Mouse (Mus musculus) A20 (cell line): Measurements from ENCODE around the gene Ctsc.

Source experiments
- DNase-seq: peaks from one replicate; pipeline ENCODE4 v3.0.0-alpha.2; 2011; ENCODE audit warnings: low read depth, low spot score

Gene Ctsc

GRCm38 (mm10) chr7:88277858-88278627, at the start of gene Ctsc:
Gene Ctsc, plus strand, starts transcription at chr7:88278085.
- DNase-seq, result peak; percentile 98

- DNase-seq, result peak; percentile 56
These were observed 48.8 kb upstream of the Ctsc start for GRCm38 (mm10) chr7:88229051-88229450.

- DNase-seq, result peak; percentile 23
These were observed 47.8 kb upstream of the Ctsc start for GRCm38 (mm10) chr7:88230121-88230520.

GRCm38 (mm10) chr7:88230756-88231522, 46.9 kb upstream of the Ctsc start:
- DNase-seq, result peak; percentile 28

GRCm38 (mm10) chr7:88243059-88243458, 34.8 kb upstream of the Ctsc start:
- DNase-seq, result no peak

- DNase-seq, result no peak
These were observed 33.4 kb upstream of the Ctsc start for GRCm38 (mm10) chr7:88244462-88244861.

- DNase-seq, result peak; percentile 47
These were observed 27.5 kb upstream of the Ctsc start for GRCm38 (mm10) chr7:88250380-88250779.

- DNase-seq, result no peak
These were observed 26.4 kb upstream of the Ctsc start for GRCm38 (mm10) chr7:88251535-88251934.

- no peak for DNase-seq
These were observed 25.8 kb upstream of the Ctsc start for GRCm38 (mm10) chr7:88252129-88252528.

- peak; percentile 68 for DNase-seq
These were observed 23.0 kb upstream of the Ctsc start for GRCm38 (mm10) chr7:88254884-88255283.

GRCm38 (mm10) chr7:88259155-88259925, 18.5 kb upstream of the Ctsc start:
- DNase-seq, result no peak

GRCm38 (mm10) chr7:88261799-88262198, 16.1 kb upstream of the Ctsc start:
- DNase-seq, result no peak

- no peak for DNase-seq
These were observed 13.0 kb upstream of the Ctsc start for GRCm38 (mm10) chr7:88264861-88265260.

GRCm38 (mm10) chr7:88269913-88270312, 8.0 kb upstream of the Ctsc start:
- DNase-seq, result no peak

- DNase-seq, result peak; percentile 22
These were observed 6.4 kb upstream of the Ctsc start for GRCm38 (mm10) chr7:88271531-88271930.

- peak; percentile 83 for DNase-seq
These were observed 745 bp upstream of the Ctsc start for GRCm38 (mm10) chr7:88276914-88277765.

GRCm38 (mm10) chr7:88278628-88279196, 827 bp downstream of the Ctsc start:
- DNase-seq, result peak; percentile 33

- DNase-seq, result peak; percentile 41
These were observed 7.4 kb downstream of the Ctsc start for GRCm38 (mm10) chr7:88285276-88285675.

GRCm38 (mm10) chr7:88291036-88291435, 13.2 kb downstream of the Ctsc start:
- DNase-seq, result no peak

- no peak for DNase-seq
These were observed 14.2 kb downstream of the Ctsc start for GRCm38 (mm10) chr7:88292044-88292443.

- DNase-seq, result no peak
These were observed 16.0 kb downstream of the Ctsc start for GRCm38 (mm10) chr7:88293907-88294306.
